29 mouse cellular contexts compared by ENCODE assay signal in the genomic region with DNA sequence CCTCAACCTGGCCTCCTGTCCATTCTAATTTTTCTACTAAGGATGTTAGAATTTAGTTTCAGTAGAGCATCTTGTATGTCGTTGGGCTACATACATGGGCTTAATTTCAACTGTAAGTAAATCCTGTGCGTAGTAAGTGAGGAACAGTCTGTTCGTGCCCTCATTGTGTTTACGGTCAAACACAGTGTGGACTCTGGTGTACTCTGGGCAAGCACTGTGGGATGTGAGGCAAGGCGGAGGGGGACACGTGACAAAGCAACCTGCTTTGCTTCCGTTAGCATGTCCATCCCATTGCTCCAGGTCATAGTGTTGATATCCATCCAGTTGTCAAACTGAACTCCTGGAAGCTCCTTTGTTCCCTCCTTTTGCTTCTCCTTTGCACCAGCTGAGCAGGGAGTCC.
"Had no signal": no experiment of that assay in that cellular context is flagged by ENCODE, and none has a peak within 500 bp of the region (broad histone marks: within the 10 kb centered on the region; RNA-seq: fewer than 3 reads in every experiment).

No protein-coding gene starts in this region.

- DNase-seq: left cerebral cortex, postnatal 4 days; liver, embryonic 13.5 days; lung, adult 18-20 months; lung, adult 2 months; lung, embryonic 14.5 days; lung, postnatal 10 days; lung, postnatal 14 days; lung, postnatal 36 days; lung, postnatal 4 days; midbrain, embryonic 14.5 days had no signal

- H3K27me3 ChIP-seq: limb, embryonic 12.5 days; limb, embryonic 13.5 days; limb, embryonic 15.5 days; liver, embryonic 13.5 days; liver, embryonic 15.5 days; lung, embryonic 15.5 days; midbrain, embryonic 12.5 days; midbrain, embryonic 13.5 days; midbrain, embryonic 15.5 days; neural tube, embryonic 12.5 days had no signal

- H3K4me3 ChIP-seq: left cerebral cortex, adult 2 months; limb, embryonic 10.5 days; limb, embryonic 12.5 days; limb, embryonic 13.5 days; limb, embryonic 15.5 days; liver, embryonic 13.5 days; liver, embryonic 15.5 days; lung, embryonic 15.5 days; megakaryocyte, embryonic 14.5 days; midbrain, embryonic 10.5 days; midbrain, embryonic 12.5 days; midbrain, embryonic 13.5 days; midbrain, embryonic 15.5 days; myocyte; neural tube, embryonic 12.5 days had no signal

- H3K9me3 ChIP-seq: limb, embryonic 15.5 days; liver, embryonic 13.5 days; liver, embryonic 15.5 days; lung, embryonic 15.5 days; midbrain, embryonic 13.5 days; midbrain, embryonic 15.5 days; neural tube, embryonic 12.5 days had no signal

- H3K36me3 ChIP-seq: limb, embryonic 10.5 days; limb, embryonic 12.5 days; limb, embryonic 13.5 days; limb, embryonic 15.5 days; liver, embryonic 13.5 days; liver, embryonic 15.5 days; lung, embryonic 15.5 days; midbrain, embryonic 10.5 days; midbrain, embryonic 12.5 days; midbrain, embryonic 13.5 days; midbrain, embryonic 15.5 days; neural tube, embryonic 12.5 days had no signal

- H3K4me1 ChIP-seq: limb, embryonic 15.5 days; liver, embryonic 13.5 days; liver, embryonic 15.5 days; midbrain, embryonic 12.5 days; midbrain, embryonic 13.5 days; midbrain, embryonic 15.5 days; neural tube, embryonic 12.5 days had no signal

- H3K9ac ChIP-seq: limb, embryonic 12.5 days; limb, embryonic 13.5 days; limb, embryonic 15.5 days; liver, embryonic 13.5 days; liver, embryonic 14.5 days; liver, embryonic 15.5 days; lung, embryonic 14.5 days; lung, embryonic 15.5 days; midbrain, embryonic 12.5 days; midbrain, embryonic 13.5 days; midbrain, embryonic 15.5 days; neural tube, embryonic 12.5 days had no signal

- ATAC-seq: lung, postnatal 0 days; midbrain, embryonic 13.5 days; midbrain, embryonic 15.5 days; midbrain, embryonic 16.5 days had no signal

- H3K4me2 ChIP-seq: limb, embryonic 12.5 days; limb, embryonic 13.5 days; limb, embryonic 15.5 days; liver, embryonic 13.5 days; liver, embryonic 15.5 days; lung, embryonic 14.5 days; lung, embryonic 15.5 days; midbrain, embryonic 11.5 days; midbrain, embryonic 12.5 days; midbrain, embryonic 13.5 days; midbrain, embryonic 15.5 days; neural tube, embryonic 12.5 days had no signal

- H3K27ac ChIP-seq: left cerebral cortex, adult 2 months; limb, embryonic 10.5 days; limb, embryonic 12.5 days; limb, embryonic 13.5 days; limb, embryonic 15.5 days; liver, embryonic 13.5 days; liver, embryonic 14.5 days; liver, embryonic 15.5 days; lung, embryonic 15.5 days; macrophage; midbrain, embryonic 10.5 days; midbrain, embryonic 12.5 days; midbrain, embryonic 13.5 days; midbrain, embryonic 15.5 days; neural tube, embryonic 12.5 days had no signal
